Mouse (Mus musculus) ES-E14 (cell line): ENCODE data around the gene Rsph1.

Experiments
- CHD2 ChIP-seq: IDR thresholded peaks from 2 replicates; pipeline ENCODE4 v1.6.1; 2014; ENCODE audit warnings: mild to moderate bottlenecking, low read depth, low read length, inconsistent platforms
- HCFC1 ChIP-seq: IDR thresholded peaks from 2 replicates; pipeline ENCODE4 v1.6.1; 2012; ENCODE audit warnings: low read length, inconsistent platforms, borderline replicate concordance; ENCODE audit not compliant: insufficient read depth

GRCm38 (mm10) chr17:31224591-31224990, 52.6 kb downstream of the Rsph1 start:
- TF ChIP-seq HCFC1 (no peak), CHD2 (no peak)
